Mouse (Mus musculus) kidney, adult 2 months (tissue): ENCODE measurements around the gene Camk2g. TPM values are rescaled to one million over a fixed set of nuclear protein-coding genes. Genes with fewer than 3 reads are reported as not detected.

Experiments used
- DNase-seq: peaks from one replicate; pipeline ENCODE4 v3.0.0; 2021
- H3K27ac ChIP-seq: fragments of 200-500 bp; 2 replicates; pipeline ENCODE4 v1.5.1; 2012; ENCODE audit warnings: low read depth, low read length, control low read depth, inconsistent platforms; ENCODE audit not compliant: insufficient read depth
- H3K27me3 ChIP-seq: fragments of 200-500 bp; replicated peaks from 2 replicates; pipeline ENCODE4 v1.6.1; 2012; ENCODE audit warnings: mild to moderate bottlenecking, moderate library complexity, low read length, inconsistent platforms; ENCODE audit not compliant: control insufficient read depth, insufficient read depth
- H3K36me3 ChIP-seq: fragments of 200-500 bp; 2 replicates; pipeline ENCODE4 v1.6.1; 2012; ENCODE audit warnings: mild to moderate bottlenecking, moderate library complexity, low read length, inconsistent platforms; ENCODE audit not compliant: control insufficient read depth, insufficient read depth
- H3K4me1 ChIP-seq: fragments of 200-500 bp; 2 replicates; pipeline ENCODE4 v1.6.1; 2011; ENCODE audit warnings: low read length; ENCODE audit not compliant: control insufficient read depth, insufficient read depth
- H3K4me3 ChIP-seq: fragments of 200-500 bp; 2 replicates; pipeline ENCODE4 v1.5.1; 2011; ENCODE audit warnings: mild to moderate bottlenecking, low read depth, low read length, control low read depth; ENCODE audit not compliant: insufficient read depth
- CTCF ChIP-seq: fragments of 200-500 bp; conservative IDR thresholded peaks from 2 replicates; pipeline ENCODE4 v1.5.1; 2011; ENCODE audit warnings: low read depth, mild to moderate bottlenecking, control low read depth, low read length, moderate library complexity, mixed read lengths; ENCODE audit not compliant: insufficient read depth, insufficient read length
- POLR2A ChIP-seq: fragments of 200-500 bp; IDR thresholded peaks from one replicate; pipeline ENCODE4 v1.6.1; 2011; ENCODE audit warnings: low read depth, low read length, control low read depth
- WGBS: fragments of 180-500 bp; shearing (Covaris S2); methylation state at CpG from one replicate; pipeline ENCODE4 v1.1.7; 2018; 5-methylcytosine and 5-hydroxymethylcytosine counted together
- polyA plus RNA-seq: library from polyadenylated mRNA; depleted of rRNA; stranded (reverse); fragments of >200 nt; gene quantifications from 2 replicates; pipeline ENCODE4 v1.2.3, GENCODE M21; 2012

Camk2g gene
- polyA plus RNA-seq, 1 experiment: 15.4 TPM

- Histone ChIP-seq H3K4me3 (no peak overlapping the region), H3K27ac (no peak overlapping the region), H3K4me1 (no peaks in the 10 kb centered on the region), H3K36me3 (no peaks in the 10 kb centered on the region), H3K27me3 (no peaks in the 10 kb centered on the region)
- WGBS: 78% methylated on average over 8 of the region's 8 CpGs
- no peak for DNase-seq
- TF ChIP-seq CTCF (no peak), POLR2A (no peak)
Measured at GRCm38 (mm10) chr14:20827061-20827460, 33.2 kb upstream of the Camk2g start.

DNA sequence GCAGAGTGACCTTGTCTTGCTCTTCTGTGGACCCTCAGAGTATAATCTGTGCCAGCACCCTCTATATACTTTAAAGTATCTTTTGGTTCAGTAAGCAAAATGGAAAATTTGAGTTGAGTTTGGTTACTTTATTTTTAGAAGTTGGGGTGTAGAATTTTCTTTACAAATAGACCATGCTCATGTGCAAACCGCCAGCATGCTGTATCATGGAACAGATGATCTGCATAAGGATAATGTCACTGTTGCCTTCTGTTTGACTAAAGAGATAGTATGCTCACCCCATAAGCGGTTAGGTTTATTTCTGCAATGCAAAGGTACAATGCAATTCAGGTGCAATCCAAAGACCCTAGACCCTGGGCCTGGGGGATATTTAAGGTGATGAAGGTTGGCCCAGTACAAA lies 31.6 kb upstream of the Camk2g start:
- H3K36me3 ChIP-seq: no peaks in the 10 kb centered on the region
- H3K4me1 ChIP-seq: no peaks in the 10 kb centered on the region
- no peak overlapping the region for H3K4me3 ChIP-seq
- DNase-seq: no peak
- TF ChIP-seq POLR2A: no peak
- TF ChIP-seq CTCF: no peak
- WGBS: 99% methylated on average over 2 of the region's 2 CpGs
- H3K27me3 ChIP-seq: no peaks in the 10 kb centered on the region
- H3K27ac ChIP-seq: no peak overlapping the region

GRCm38 (mm10) chr14:20824517-20824916 lies 30.6 kb upstream of the Camk2g start:
- Histone ChIP-seq H3K27ac (no peak overlapping the region), H3K4me1 (no peaks in the 10 kb centered on the region), H3K27me3 (no peaks in the 10 kb centered on the region), H3K4me3 (no peak overlapping the region), H3K36me3 (no peaks in the 10 kb centered on the region)
- no peak for TF ChIP-seq POLR2A
- no peak for TF ChIP-seq CTCF
- 86% methylated on average over 1 of the region's 1 CpGs for WGBS
- no peak for DNase-seq

DNA sequence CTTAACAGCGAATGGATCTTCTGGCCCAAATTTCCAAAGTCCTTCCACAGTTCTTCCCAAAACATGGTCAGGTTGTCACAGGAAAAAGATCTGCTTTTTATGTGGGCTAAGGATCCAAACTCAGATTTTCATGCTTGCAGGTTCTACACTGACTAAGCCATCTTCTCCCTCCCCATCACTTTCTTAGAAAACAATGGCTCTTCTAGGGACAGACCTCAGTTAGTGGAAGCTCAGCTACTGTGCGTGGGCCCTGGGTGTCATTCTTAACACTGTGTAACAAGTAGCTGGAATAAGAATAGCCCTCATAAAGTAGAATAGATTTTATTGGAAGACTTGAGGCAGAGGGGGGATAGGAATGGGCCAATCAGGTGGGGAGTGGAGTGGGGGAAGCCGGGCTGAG lies 21.6 kb upstream of the Camk2g start:
- DNase-seq: no peak
- no peaks in the 10 kb centered on the region for H3K4me1 ChIP-seq
- no peaks in the 10 kb centered on the region for H3K27me3 ChIP-seq
- H3K36me3 ChIP-seq: no peaks in the 10 kb centered on the region
- H3K27ac ChIP-seq: no peak overlapping the region
- no peak overlapping the region for H3K4me3 ChIP-seq
- WGBS: 94% methylated on average over 3 of the region's 3 CpGs
- TF ChIP-seq POLR2A: no peak
- no peak for TF ChIP-seq CTCF

DNA sequence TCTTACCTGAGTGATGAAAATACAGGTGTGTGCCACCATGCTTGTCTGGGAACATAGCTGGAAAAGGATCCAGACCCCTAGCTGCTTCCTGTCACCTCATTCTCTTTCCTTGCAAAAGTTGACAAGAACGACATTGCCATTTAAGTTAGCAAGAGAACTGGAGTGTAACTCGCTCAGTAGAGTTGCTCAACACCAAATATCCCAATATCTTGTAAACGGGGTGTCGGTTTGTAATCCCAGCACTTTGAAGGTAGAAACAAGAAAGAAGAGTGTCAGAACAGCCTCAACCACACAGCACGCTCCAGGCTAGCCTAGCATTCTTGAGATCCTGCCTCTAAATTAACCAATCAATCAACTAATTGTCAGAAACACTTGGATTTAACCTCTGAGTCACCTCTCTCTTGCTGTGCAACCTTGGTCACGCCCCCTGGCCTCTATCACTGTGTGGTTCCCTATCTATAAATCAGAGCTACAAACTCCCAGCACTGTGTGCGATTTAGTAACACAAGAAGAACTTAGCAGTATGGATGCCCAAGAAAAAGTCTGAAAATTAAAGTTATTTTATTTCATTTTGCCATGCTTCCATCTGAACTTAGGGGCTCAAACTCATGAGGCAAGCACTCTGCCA lies 18.0 kb upstream of the Camk2g start:
- Histone ChIP-seq H3K27ac (no peak overlapping the region), H3K4me3 (no peak overlapping the region), H3K4me1 (no peaks in the 10 kb centered on the region), H3K27me3 (no peaks in the 10 kb centered on the region), H3K36me3 (no peaks in the 10 kb centered on the region)
- TF ChIP-seq POLR2A (no peak), CTCF (no peak)
- 81% methylated on average over 7 of the region's 7 CpGs for WGBS
- DNase-seq: no peak

DNA sequence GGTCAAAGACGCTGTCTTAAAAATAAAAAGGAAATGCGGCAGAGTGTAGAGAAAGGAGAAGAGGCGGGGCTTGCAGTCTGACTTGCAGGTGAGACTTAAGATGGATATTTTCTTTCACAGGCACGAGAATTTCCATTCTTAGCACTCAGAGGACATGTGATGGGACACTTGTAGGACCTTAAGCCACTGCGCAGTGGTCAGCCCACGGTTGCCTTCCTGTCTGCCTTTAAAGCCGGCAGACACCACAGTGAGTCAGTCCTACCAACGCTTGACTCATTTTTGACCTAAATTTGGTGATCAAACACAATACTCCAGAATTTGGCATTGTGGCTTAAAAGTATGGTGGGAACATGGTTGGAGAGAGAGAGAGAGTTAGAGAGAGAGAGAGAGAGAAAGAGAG lies 17.3 kb upstream of the Camk2g start:
- peaks cover 2% of the 10 kb centered on the region; the same call in 1 of the 2 replicates for H3K4me1 ChIP-seq
- no peaks in the 10 kb centered on the region for H3K36me3 ChIP-seq
- TF ChIP-seq POLR2A (no peak), CTCF (no peak)
- DNase-seq: no peak
- H3K27ac ChIP-seq: no peak overlapping the region
- no peak overlapping the region for H3K4me3 ChIP-seq
- 84% methylated on average over 8 of the region's 8 CpGs for WGBS
- no peaks in the 10 kb centered on the region for H3K27me3 ChIP-seq

- TF ChIP-seq POLR2A (no peak), CTCF (no peak)
- Histone ChIP-seq H3K4me3 (no peak overlapping the region), H3K27me3 (no peaks in the 10 kb centered on the region), H3K27ac (peak overlapping the region; percentile 73), H3K36me3 (no peaks in the 10 kb centered on the region), H3K4me1 (peaks cover 13% of the 10 kb centered on the region)
- DNase-seq: no peak
Measured at GRCm38 (mm10) chr14:20809820-20810219, 15.9 kb upstream of the Camk2g start.
